Mouse (Mus musculus) telencephalon, adult 2 months (tissue): ENCODE data around the gene Socs5.

ENCODE experiments used
- DNase-seq: peaks from one replicate; pipeline ENCODE4 v3.0.0-alpha.2; 2011; ENCODE audit warnings: low read depth, low spot score

The Socs5 gene

GRCm38 (mm10) chr17:87108507-87109292 lies 1.2 kb downstream of the Socs5 start:
- DNase-seq = no peak

DNA sequence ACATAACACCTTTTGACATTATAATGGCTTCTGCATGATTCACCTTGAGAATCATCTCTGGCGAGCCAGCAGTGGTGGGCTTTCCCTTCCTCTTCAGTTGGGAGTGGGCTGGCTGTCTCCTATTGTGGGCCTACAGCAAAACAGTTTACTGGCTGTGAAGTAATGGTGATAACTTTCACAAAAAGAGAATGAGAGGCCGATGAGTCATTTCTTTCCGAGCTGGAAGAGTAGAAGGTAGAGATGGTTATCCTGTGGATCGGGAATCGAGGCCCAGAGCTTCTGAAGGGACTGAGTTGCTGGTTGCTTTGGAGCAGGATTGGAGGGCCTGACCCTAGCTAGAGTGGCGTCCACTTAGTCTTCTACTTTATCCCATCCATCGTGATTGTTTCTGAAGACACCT lies 2.0 kb downstream of the Socs5 start:
- DNase-seq = no peak

- no peak for DNase-seq
Observed at GRCm38 (mm10) chr17:87112852-87113592, 5.5 kb downstream of the Socs5 start.

- DNase-seq = no peak
Observed at GRCm38 (mm10) chr17:87115615-87116014, 8.1 kb downstream of the Socs5 start.

DNA sequence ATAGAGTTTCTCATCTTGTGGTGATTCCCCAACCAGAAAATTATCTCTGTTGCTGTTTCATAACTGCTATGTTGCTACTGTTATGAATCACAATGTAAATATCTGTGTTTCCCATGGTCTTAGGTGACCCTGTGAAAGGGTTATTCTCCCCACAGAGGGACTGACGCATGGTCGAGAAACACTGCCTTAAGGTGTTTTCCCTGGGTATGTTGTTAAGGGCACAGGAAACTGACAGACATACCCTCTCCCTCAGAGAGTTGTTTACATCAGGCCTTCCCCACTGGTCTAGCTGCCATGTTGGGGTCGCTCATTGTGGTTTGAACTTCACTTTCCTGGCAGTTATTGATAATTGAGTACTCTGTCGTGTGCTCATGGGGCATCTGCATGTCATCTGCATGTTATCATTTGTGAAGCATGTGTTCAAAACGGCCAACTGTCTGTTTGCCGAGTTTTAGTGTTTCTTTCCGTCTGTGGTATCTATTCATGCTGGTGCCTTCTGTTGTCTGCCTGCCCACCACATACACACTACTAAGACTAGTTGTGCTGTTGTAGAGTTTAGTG lies 11.6 kb downstream of the Socs5 start:
- no peak for DNase-seq

GRCm38 (mm10) chr17:87125344-87125743 lies 17.9 kb downstream of the Socs5 start:
- no peak for DNase-seq

- DNase-seq = no peak
Observed at GRCm38 (mm10) chr17:87132258-87132657, 24.8 kb downstream of the Socs5 start.

DNA sequence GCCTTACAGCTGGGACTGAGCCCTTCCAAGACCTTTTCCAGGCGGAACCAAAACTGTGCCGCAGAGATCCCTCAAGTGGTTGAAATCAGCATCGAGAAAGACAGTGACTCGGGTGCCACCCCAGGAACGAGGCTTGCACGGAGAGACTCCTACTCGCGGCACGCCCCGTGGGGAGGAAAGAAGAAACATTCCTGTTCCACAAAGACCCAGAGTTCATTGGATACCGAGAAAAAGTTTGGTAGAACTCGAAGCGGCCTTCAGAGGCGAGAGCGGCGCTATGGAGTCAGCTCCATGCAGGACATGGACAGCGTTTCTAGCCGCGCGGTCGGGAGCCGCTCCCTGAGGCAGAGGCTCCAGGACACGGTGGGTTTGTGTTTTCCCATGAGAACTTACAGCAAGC lies 26.3 kb downstream of the Socs5 start:
- no peak for DNase-seq

- no peak for DNase-seq
Observed at GRCm38 (mm10) chr17:87134631-87135030, 27.2 kb downstream of the Socs5 start.

GRCm38 (mm10) chr17:87135741-87136140 lies 28.3 kb downstream of the Socs5 start:
- DNase-seq = no peak

DNA sequence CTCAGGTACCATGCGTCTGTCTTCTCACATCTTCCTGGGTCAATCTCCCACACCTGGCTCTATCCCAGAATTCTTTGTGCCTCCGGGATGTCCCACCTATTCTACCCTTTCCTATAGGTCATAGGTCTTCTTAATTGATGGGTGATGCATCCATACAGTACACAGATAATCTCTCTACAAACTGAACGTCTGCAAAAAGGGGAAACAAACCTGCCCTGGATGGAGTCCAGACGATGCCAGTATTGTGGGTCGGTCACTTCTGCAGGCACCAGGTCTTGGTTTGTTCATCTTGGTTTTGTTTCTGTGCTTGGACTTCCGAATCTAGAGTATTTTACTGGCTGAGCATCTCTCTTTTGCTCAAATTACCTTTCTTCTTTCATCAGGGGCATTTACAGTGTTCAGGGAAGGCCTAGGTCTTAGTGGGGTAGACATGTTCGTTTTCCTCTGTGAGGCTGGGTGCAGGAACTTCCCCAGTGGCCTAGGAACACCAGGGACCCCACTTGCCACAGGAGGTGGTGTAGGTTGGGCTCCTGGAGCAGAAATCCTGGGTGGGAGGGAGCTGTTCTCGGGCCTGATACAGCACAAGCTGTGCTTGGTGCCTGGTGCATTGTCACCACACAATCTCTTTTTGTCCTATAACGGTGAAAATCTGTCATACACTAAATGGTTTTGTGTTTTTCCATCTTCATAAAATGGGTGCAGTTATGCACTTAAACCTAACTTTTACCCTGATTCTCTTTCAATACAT lies 33.9 kb downstream of the Socs5 start:
- DNase-seq = no peak

DNA sequence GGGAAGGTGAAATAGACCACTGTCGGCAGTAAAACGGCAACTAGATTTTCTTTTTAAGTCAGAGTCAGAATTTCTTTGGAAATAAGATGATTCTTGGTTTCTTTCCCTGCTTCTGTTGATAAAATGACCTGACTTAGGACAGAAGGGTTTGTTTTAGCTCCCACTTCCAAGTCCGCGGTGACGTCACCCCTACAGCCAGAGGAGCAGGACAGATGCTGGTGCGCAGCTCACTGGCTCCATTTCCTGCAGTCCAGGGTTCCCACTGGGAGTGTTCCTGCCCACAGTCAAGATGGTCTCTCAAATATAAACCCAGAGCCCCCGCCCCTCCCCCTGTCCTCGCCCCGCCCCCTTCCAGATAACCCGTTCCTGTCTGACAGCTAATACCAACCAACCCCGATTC lies 34.8 kb downstream of the Socs5 start:
- DNase-seq = no peak

- DNase-seq = no peak
Observed at GRCm38 (mm10) chr17:87143186-87143585, 35.7 kb downstream of the Socs5 start.

- no peak for DNase-seq
Observed at GRCm38 (mm10) chr17:87146415-87147021, 39.0 kb downstream of the Socs5 start.

DNA sequence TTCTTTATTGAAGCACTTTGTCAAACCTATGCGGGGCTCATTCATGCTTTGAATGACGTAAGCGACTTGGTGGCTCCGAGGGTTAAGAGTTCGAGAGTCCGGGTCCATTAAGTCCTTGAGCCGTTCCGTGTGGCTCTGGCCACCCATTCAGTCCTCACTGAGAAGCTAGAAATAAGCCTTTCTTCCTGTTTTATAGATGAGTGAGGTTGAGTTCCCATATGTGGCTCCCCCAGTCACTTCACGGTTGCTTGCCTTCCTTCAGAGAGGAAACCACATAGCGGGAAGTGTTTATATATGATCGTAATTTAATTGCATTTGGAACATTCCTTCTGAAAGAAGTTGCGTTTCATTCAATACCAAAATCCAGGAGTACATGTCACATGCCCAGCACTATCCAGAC lies 42.3 kb downstream of the Socs5 start:
- no peak for DNase-seq

- no peak for DNase-seq
Observed at GRCm38 (mm10) chr17:87152984-87153383, 45.5 kb downstream of the Socs5 start.

GRCm38 (mm10) chr17:87155664-87156063 lies 48.2 kb downstream of the Socs5 start:
- DNase-seq = no peak

DNA sequence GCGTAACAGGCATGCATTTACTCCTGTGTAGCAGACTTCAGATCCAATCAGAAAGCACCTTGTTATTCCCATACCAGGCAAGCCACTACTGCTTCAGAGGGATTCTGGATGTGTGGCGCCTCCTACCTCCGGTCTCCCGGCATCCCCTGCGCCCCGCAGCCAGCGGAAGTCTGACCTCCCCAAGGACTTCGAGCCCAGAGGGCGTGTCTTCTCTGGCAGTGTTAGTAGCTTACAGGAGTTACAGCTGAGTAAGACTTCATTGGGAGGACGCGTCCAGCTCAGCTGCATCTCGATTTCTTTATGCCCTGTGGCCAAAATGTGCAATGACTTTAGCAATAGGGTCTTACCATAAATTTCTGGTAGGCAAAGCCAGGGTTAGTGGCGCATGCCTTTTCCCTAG lies 50.3 kb downstream of the Socs5 start:
- DNase-seq = no peak

GRCm38 (mm10) chr17:87158597-87158996 lies 51.1 kb downstream of the Socs5 start:
- DNase-seq = no peak

GRCm38 (mm10) chr17:87160270-87160669 lies 52.8 kb downstream of the Socs5 start:
- no peak for DNase-seq

DNA sequence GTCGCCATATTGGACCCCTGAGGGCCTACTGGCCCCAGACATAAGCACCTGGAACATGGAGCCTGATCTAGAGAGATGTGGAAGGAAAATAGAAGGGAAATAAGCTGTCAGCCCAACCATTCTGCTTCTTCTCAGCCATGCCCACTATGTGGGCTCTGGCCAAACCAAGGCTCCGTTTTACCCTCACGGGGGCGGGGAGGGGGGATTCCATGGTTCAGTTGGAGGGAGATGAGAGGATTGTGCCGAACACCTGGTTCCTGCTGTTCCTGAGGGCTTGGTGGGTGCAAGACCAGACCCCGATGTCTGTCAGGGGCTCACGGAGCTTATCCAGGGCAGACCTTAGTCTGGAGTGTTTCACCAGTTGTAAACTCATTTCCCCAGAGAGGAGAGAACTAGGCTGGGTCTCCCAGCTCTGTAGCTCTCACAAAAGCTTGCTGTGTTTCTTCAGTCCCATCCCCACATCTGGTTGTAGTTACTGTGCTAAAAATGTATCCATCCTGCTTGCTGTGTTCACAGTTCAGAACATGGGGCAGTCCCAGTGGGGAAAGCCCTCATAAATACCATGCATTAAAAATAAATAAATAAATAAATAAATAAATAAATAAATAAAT lies 56.9 kb downstream of the Socs5 start:
- no peak for DNase-seq
